Mouse (Mus musculus) CH12.LX (cell line): ENCODE data around the gene Ndrg2. TPM values are rescaled to one million over a fixed set of nuclear protein-coding genes. Genes with fewer than 3 reads are reported as not detected.

Source experiments
- DNase-seq: peaks from one replicate; pipeline ENCODE4 v3.0.0-alpha.2; 2013; ENCODE audit errors: extremely low read depth
- H3K27ac ChIP-seq: 2 replicates; pipeline ENCODE4 v1.5.1; 2012; ENCODE audit warnings: low read depth, mild to moderate bottlenecking, control low read depth, moderate library complexity; ENCODE audit not compliant: insufficient read depth
- H3K27me3 ChIP-seq: replicated peaks from 2 replicates; pipeline ENCODE3; 2012; ENCODE audit warnings: inconsistent platforms
- H3K36me3 ChIP-seq, 2 experiments: replicated peaks in 1 of 2; 2 replicates each; pipeline versions ENCODE3 to v1.6.1; 2012; ENCODE audit warnings: inconsistent platforms in 1 of 2, low read length in 1 of 2, mild to moderate bottlenecking in 1 of 2, mixed read lengths in 1 of 2, moderate library complexity in 1 of 2; ENCODE audit not compliant: control insufficient read depth in 1 of 2, insufficient read depth in 1 of 2
- H3K4me1 ChIP-seq, 2 experiments: 2 replicates each; pipeline ENCODE4 v1.6.1; 2012; ENCODE audit warnings: inconsistent platforms in 1 of 2, moderate library complexity in 1 of 2; ENCODE audit not compliant: insufficient read depth in 2 of 2, control insufficient read depth in 1 of 2
- H3K4me2 ChIP-seq: 2 replicates; pipeline ENCODE4 v1.6.1; 2012; ENCODE audit warnings: low read depth, mild to moderate bottlenecking, control low read depth; ENCODE audit not compliant: poor library complexity, insufficient read depth, severe bottlenecking
- H3K4me3 ChIP-seq, 3 experiments: fragments of 150-350 bp in 1 of 3; sonication (generic) in 1 of 3; replicated peaks in 1 of 3; 2 replicates each; pipeline versions ENCODE3 to v1.5.1; 2011 to 2012; ENCODE audit warnings: low read depth in 2 of 3, low read length in 2 of 3, mild to moderate bottlenecking in 2 of 3, moderate library complexity in 2 of 3, control low read depth in 1 of 3, improper control_type of control experiment in 1 of 3, inconsistent platforms in 1 of 3, mixed read lengths in 1 of 3; ENCODE audit not compliant: poor library complexity in 1 of 3
- H3K79me2 ChIP-seq: replicated peaks from 2 replicates; pipeline ENCODE4 v1.6.1; 2012; ENCODE audit warnings: mild to moderate bottlenecking, moderate library complexity; ENCODE audit not compliant: control insufficient read depth, poor library complexity, insufficient read depth, severe bottlenecking; ENCODE audit errors: extremely low read depth
- H3K9ac ChIP-seq: 2 replicates; pipeline ENCODE4 v1.6.1; 2012; ENCODE audit warnings: low read depth, mild to moderate bottlenecking, control low read depth, moderate library complexity; ENCODE audit not compliant: insufficient read depth
- H3K9me3 ChIP-seq: replicated peaks from 2 replicates; pipeline ENCODE3; 2012; ENCODE audit warnings: low read length, inconsistent platforms, mixed read lengths
- BHLHE40 ChIP-seq: IDR thresholded peaks from 2 replicates; pipeline ENCODE4 v1.6.1; 2011; ENCODE audit warnings: mild to moderate bottlenecking, low read depth, low read length, improper control_type of control experiment
- CHD2 ChIP-seq: IDR thresholded peaks from 2 replicates; pipeline ENCODE4 v1.6.1; 2011; ENCODE audit warnings: low read length, improper control_type of control experiment
- CTCF ChIP-seq, 2 experiments: IDR thresholded peaks in 1 of 2; conservative IDR thresholded peaks in 1 of 2; 2 replicates each; pipeline ENCODE4 v1.5.1; 2011 to 2012; ENCODE audit warnings: low read depth in 2 of 2, low read length in 2 of 2, improper control_type of control experiment in 1 of 2, inconsistent platforms in 1 of 2, mild to moderate bottlenecking in 1 of 2, moderate library complexity in 1 of 2
- E2F4 ChIP-seq: IDR thresholded peaks from 2 replicates; pipeline ENCODE4 v1.6.1; 2011; ENCODE audit warnings: low read depth, low read length, improper control_type of control experiment; ENCODE audit not compliant: insufficient replicate concordance
- EP300 ChIP-seq: IDR thresholded peaks from 2 replicates; pipeline ENCODE4 v1.6.1; 2011; ENCODE audit warnings: low read length, improper control_type of control experiment
- ETS1 ChIP-seq: conservative IDR thresholded peaks from 2 replicates; pipeline ENCODE4 v1.6.1; 2012; ENCODE audit warnings: low read depth, mild to moderate bottlenecking, inconsistent platforms, low read length, improper control_type of control experiment, moderate library complexity
- HCFC1 ChIP-seq: IDR thresholded peaks from 2 replicates; pipeline ENCODE4 v1.6.1; 2012; ENCODE audit warnings: low read depth, mild to moderate bottlenecking, inconsistent platforms, low read length, improper control_type of control experiment
- IRF4 ChIP-seq: IDR thresholded peaks from 2 replicates; pipeline ENCODE4 v1.6.1; 2014; ENCODE audit warnings: low read depth, mild to moderate bottlenecking, inconsistent platforms, low read length, improper control_type of control experiment
- JUN ChIP-seq: IDR thresholded peaks from 2 replicates; pipeline ENCODE4 v1.6.1; 2011; ENCODE audit warnings: low read depth, mild to moderate bottlenecking, low read length, improper control_type of control experiment, moderate library complexity; ENCODE audit not compliant: insufficient read depth
- JUND ChIP-seq: conservative IDR thresholded peaks from 2 replicates; pipeline ENCODE4 v1.6.1; 2011; ENCODE audit warnings: low read depth, low read length, improper control_type of control experiment
- MAX ChIP-seq: IDR thresholded peaks from 2 replicates; pipeline ENCODE4 v1.6.1; 2011; ENCODE audit warnings: low read length, improper control_type of control experiment
- MAZ ChIP-seq: IDR thresholded peaks from 2 replicates; pipeline ENCODE4 v1.6.1; 2012; ENCODE audit warnings: low read depth, mild to moderate bottlenecking, inconsistent platforms, low read length, improper control_type of control experiment, moderate library complexity
- MEF2A ChIP-seq: IDR thresholded peaks from 2 replicates; pipeline ENCODE4 v1.6.1; 2014; ENCODE audit warnings: low read depth, mild to moderate bottlenecking, inconsistent platforms, low read length, improper control_type of control experiment, borderline replicate concordance
- NRF1 ChIP-seq: IDR thresholded peaks from 2 replicates; pipeline ENCODE4 v1.6.1; 2014; ENCODE audit warnings: low read depth, mild to moderate bottlenecking, inconsistent platforms, low read length, improper control_type of control experiment, moderate library complexity
- PAX5 ChIP-seq: IDR thresholded peaks from 2 replicates; pipeline ENCODE4 v1.6.1; 2012; ENCODE audit warnings: low read length, inconsistent platforms, mixed read lengths
- RAD21 ChIP-seq: IDR thresholded peaks from 2 replicates; pipeline ENCODE4 v1.6.1; 2011; ENCODE audit warnings: low read depth, mild to moderate bottlenecking, low read length, improper control_type of control experiment, moderate library complexity
- RCOR1 ChIP-seq: conservative IDR thresholded peaks from 2 replicates; pipeline ENCODE4 v1.6.1; 2012; ENCODE audit warnings: low read depth, mild to moderate bottlenecking, inconsistent platforms, low read length, improper control_type of control experiment
- SIN3A ChIP-seq: IDR thresholded peaks from 2 replicates; pipeline ENCODE4 v1.6.1; 2012; ENCODE audit warnings: low read length, improper control_type of control experiment, inconsistent platforms
- SMC3 ChIP-seq: IDR thresholded peaks from 2 replicates; pipeline ENCODE4 v1.6.1; 2011; ENCODE audit warnings: low read depth, low read length, improper control_type of control experiment
- TBP ChIP-seq: conservative IDR thresholded peaks from 2 replicates; pipeline ENCODE4 v1.6.1; 2011; ENCODE audit warnings: low read depth, low read length, improper control_type of control experiment
- TCF12 ChIP-seq: IDR thresholded peaks from 2 replicates; pipeline ENCODE4 v1.6.1; 2014; ENCODE audit warnings: low read depth, mild to moderate bottlenecking, inconsistent platforms, low read length, improper control_type of control experiment
- USF1 ChIP-seq: IDR thresholded peaks from 2 replicates; pipeline ENCODE4 v1.6.1; 2014; ENCODE audit warnings: low read depth, mild to moderate bottlenecking, inconsistent platforms, low read length, improper control_type of control experiment
- ZC3H11A ChIP-seq: IDR thresholded peaks from 2 replicates; pipeline ENCODE4 v1.6.1; 2012; ENCODE audit warnings: low read depth, mild to moderate bottlenecking, inconsistent platforms, low read length, improper control_type of control experiment
- ZNF384 ChIP-seq: IDR thresholded peaks from 2 replicates; pipeline ENCODE4 v1.6.1; 2012; ENCODE audit warnings: low read depth, low read length, improper control_type of control experiment, inconsistent platforms
- dilution Hi-C: fragments of 300-500 bp; cut with MboI; formaldehyde crosslinking; loops from 2 replicates; pipeline ENCODE4 v1.14.3; 2020; ENCODE audit warnings: low sequenced_read_pairs; ENCODE audit not compliant: extremely low pct_unique_long_range_greater_than_20kb, extremely low pct_ligation_motif_present
- in situ Hi-C: fragments of 300-500 bp; cut with MboI; formaldehyde crosslinking; loops from 3 replicates; pipeline ENCODE4 v1.14.3; 2019; ENCODE audit warnings: low sequenced_read_pairs, low pct_ligation_motif_present, low pct_unique_long_range_greater_than_20kb, mixed read lengths
- polyA plus RNA-seq: library from polyadenylated mRNA; unstranded; fragments of >175 nt; gene quantifications from 2 replicates; pipeline ENCODE4 v1.2.1, GENCODE M21; 2012; ENCODE audit warnings: low read depth; ENCODE audit not compliant: insufficient read length
- total RNA-seq, 2 experiments: library from RNA; depleted of rRNA; stranded (reverse); fragments of 300-350 nt in 1 of 2; fragments of >200 nt in 1 of 2; gene quantifications; 2 replicates each; pipeline ENCODE4 v1.2.3; 2012 to 2014

Gene Ndrg2
- total and polyA plus RNA-seq, 3 experiments: 0.50 to 1.1 (median 1.0) TPM

DNA sequence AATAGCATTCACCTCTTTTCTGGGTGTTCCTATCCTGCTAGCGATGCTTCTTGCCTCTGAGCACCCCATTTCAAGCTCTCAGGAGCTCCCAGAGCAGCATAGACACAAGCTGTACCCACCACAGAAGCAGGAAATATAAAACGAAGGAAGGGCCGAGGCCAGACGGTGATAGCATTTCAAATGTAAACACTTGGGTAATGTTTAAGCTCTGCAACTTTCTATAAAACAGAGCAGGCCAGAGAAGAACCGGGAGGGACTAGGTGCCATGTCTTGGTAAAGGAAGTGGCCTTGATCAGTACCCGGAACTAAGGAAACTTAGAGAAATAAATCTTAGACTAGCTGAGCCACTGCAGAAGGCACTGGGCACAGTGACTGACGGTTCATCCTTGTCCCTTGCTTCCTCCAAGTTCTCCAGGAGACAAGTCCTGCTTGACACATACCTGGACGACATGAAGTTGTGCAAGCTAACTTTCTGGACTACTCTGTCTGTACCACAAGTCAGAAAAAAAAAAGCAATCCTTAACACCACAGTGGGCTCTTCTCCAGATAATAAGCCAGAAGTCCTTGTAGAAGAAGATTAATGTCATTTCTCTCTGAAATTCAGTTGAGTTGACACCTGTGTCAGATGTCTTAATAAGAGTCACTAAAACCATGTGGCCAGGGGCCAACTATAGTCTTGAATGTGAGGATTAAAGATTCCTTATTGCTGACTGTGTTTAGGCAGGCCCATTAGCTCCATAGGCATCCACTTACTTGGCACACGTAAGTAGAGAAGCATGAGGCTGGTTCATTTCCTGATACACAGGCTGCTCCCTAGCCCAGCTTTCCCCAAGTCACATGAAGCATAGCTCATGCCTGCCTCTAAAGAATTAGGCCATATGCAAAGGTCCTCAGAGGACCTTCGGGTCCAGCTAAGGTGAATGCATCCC is 18.4 kb upstream of the Ndrg2 start:
- peaks cover 10% of the 10 kb centered on the region for H3K9me3 ChIP-seq
- DNase-seq: no peak
- H3K27me3 ChIP-seq: no peaks in the 10 kb centered on the region
- H3K36me3 ChIP-seq: no peaks in the 10 kb centered on the region
- H3K79me2 ChIP-seq: no peaks in the 10 kb centered on the region
- no peak overlapping the region for H3K4me2 ChIP-seq
- H3K27ac ChIP-seq: no peak overlapping the region
- H3K4me1 ChIP-seq: peaks cover 0 to 8% of the 10 kb centered on the region in 2 experiments; a peak in 2 of 4 replicates
- in situ Hi-C loops (no loop called here), dilution Hi-C loops (no loop called here)
- no peak overlapping the region for H3K9ac ChIP-seq
- no peak overlapping the region for H3K4me3 ChIP-seq
- TF ChIP-seq SMC3 (no peak), PAX5 (no peak), ETS1 (no peak), IRF4 (no peak), CHD2 (no peak), RCOR1 (no peak), MAX (no peak), BHLHE40 (no peak), TBP (no peak), RAD21 (no peak)

DNA sequence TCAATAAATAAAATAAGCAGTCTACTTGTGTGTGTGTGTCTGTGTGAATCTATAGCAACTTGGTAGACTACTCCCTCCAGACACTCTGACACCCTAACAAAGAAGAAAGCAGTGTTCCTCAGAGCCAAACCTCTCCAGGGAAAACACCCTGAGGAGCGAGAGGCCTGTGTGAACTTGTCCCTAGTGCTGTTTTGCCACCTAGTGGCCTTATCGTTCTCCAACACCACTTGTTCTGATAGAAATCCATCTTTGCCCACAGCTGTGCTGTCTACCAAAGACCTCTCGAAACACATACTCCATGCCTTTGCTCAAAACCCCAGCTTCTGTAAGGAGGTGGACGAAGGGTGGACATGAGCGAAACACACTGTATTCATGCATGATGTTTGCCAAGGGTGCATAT is 16.9 kb upstream of the Ndrg2 start:
- in situ Hi-C loops: no loop called here
- no peak overlapping the region for H3K9ac ChIP-seq
- TF ChIP-seq RAD21 (peak; percentile 84), SIN3A (no peak), JUN (no peak), MEF2A (no peak), E2F4 (no peak), EP300 (no peak), TCF12 (no peak), CTCF (conservative IDR thresholded peaks at IDR 0.05 in 1 of 2, IDR thresholded peaks at IDR 0.05 in 1 of 2; ENCODE audit: low read depth in 2 of 2, low read length in 2 of 2) (peak; percentile 56 to 93), RCOR1 (no peak), MAX (no peak), SMC3 (peak; percentile 87), MAZ (no peak), USF1 (no peak), ZC3H11A (peak; percentile 35; the same call in 1 of the 2 replicates), HCFC1 (no peak), TBP (no peak), JUND (no peak), NRF1 (no peak), IRF4 (0 out of 2 replicates have a peak, but pooled peaks have one; percentile 32), ZNF384 (0 out of 2 replicates have a peak, but pooled peaks have one; percentile 27)
- H3K79me2 ChIP-seq: no peaks in the 10 kb centered on the region
- dilution Hi-C loops: no loop called here
- H3K36me3 ChIP-seq: no peaks in the 10 kb centered on the region
- H3K4me1 ChIP-seq: peaks cover 0 to 4% of the 10 kb centered on the region in 2 experiments; a peak in 1 of 4 replicates
- no peaks in the 10 kb centered on the region for H3K27me3 ChIP-seq
- DNase-seq: peak; percentile 72
- peaks cover 6% of the 10 kb centered on the region for H3K9me3 ChIP-seq
- no peak overlapping the region for H3K4me3 ChIP-seq
- H3K4me2 ChIP-seq: no peak overlapping the region
- H3K27ac ChIP-seq: no peak overlapping the region
